Mouse (Mus musculus) heart, adult 11 months (tissue): ENCODE results near the gene Prss8.
A peak's percentile ranks its signal among the peaks of the same experiment; 100 is the strongest.
"Not testable (repeated sequence)": the region's sequence is repeated elsewhere in the genome, so short reads cannot be mapped to it uniquely, and the experiment has no call there.

Experiments used
- DNase-seq: peaks from one replicate; pipeline ENCODE4 v3.0.0; 2022

Gene Prss8

DNA sequence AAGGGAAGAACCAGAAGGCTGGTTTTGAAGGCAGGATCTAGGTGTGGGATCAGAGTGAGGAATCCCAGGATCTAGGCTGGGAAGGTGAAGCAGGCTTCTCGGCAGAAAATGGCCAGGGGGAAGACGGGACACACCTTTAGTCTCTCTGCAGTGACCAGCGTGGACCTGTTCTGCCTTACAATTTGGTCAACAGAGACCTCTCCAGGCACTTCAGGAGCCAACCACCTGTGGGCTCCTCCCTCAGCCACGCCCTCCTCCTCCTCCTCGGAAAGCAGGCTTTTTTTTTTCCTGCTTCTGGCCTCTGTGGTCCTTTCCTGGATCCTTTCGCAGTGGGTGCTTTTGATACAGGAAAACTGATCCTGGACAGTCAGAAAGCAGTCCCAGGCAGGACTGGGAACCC lies at the start of gene Prss8:
Prss8 (minus strand) TSS at position 182 of the 400 bp plus-strand sequence.
- no peak for DNase-seq

DNA sequence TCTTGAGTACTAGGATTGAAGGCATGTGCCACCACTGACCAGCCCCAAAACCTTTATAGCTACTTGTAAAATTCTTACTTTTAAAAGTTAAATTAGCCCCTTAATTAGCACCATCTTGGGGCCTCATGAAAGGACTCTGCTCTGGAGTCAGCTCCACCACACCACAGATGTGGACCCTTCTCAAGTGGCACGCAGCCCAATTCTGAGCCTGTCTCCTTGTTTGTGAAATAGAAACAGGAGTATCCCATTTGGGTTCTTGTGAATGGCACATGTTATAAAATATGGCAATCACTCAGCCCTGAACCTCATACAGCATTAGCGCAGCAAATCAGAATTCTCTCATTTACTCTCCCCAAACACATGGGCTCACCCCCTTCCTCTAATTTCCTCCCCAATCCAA lies 49.0 kb upstream of the Prss8 start:
- no peak for DNase-seq

DNA sequence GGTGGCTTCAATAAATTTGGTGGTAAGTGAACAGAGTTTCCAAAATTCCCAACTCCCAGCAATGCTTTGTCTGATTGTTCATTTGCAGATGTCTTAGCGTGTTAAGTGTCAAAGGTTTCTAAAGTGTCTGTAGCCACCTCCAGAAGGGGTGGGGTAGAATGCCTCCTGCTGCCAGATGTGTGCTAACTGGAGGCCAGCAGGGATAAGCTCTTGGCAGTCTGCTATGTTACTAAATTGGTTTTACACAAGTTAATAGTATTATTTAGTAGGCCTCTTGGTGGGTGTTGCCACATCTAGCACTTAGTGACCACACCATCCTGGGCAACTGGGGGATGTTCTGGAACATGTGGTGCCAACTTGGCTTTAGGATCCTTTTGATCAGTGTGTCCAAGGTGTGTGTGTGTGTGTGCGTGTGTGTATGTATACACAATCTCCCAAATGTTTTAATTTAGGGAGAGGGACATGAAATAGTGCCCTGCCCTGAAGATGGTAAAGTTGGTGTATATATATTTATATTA lies 44.6 kb upstream of the Prss8 start:
- peak; percentile 94 for DNase-seq

DNA sequence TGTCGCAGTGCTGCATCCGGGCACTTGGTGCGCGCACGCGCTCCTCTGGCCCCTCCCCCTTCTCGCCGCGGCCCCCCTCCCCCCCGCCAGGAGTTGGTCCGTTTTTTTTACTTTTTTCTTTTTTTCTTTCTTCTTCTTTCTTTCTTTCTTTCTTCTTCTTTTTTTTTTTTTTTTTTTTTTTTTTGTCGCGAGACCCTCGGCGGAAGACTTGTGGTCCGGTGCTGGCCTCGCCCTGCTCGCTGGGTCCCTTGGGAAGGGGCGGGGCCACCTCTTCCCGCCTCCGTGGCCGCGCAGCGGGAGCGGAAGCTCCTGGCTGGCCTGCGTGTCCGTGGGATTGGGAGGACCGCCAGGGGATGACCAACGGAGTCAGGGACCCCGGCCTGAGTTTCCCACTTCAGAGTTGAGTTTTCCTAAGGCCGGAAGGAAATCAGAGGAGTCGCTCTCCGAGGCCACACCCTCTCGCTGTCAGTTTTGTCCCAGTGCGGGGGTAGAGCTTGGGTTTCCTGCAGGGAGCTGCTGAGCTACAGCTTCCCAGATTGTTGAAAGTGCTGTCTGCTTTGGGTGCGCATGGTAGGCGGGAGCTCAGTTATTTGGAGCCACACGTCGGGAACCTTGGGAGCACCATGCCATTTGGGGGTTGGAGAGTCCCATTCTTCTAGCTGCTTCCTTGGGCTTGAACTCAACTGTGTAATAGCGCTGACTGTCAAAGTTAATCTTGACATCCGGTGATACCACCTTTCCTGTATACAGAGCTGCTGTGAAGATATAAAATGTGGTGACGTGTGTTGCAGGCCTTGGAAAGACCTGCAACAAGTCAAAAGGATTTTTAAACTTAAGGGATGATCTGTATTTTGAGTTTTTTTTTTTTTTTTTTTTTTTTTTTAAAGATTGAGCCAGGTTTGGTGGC lies 38.3 kb upstream of the Prss8 start:
- DNase-seq: peak; percentile 99

GRCm38 (mm10) chr7:127967004-127967921 lies 37.4 kb upstream of the Prss8 start, which contains the start of gene Fus:
Gene Fus, plus strand, starts transcription at chr7:127967457.
- peak; percentile 100 for DNase-seq

- peak; percentile 89 for DNase-seq
Observed at GRCm38 (mm10) chr7:127966371-127966918, 36.5 kb upstream of the Prss8 start.

DNA sequence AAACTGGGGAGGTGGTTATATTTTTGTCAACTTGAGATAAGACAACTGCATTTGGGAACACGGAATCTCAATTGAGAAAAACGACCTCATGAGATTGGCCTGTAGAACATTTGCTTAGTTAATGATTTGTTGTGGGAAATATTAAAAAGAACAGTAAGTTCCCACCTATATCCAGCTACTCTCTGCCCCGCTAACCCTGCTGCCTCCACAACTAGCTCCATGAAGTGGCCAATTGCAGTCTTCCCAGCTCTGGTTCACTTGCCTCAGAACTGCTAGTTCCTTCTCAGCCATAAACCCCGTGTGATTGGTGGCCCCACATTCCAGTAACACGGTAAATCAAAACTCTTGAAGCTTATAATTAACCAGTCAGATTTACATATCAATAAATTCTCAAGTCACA lies 29.5 kb upstream of the Prss8 start:
- peak; percentile 60 for DNase-seq

- DNase-seq: peak; percentile 52
Observed at GRCm38 (mm10) chr7:127952864-127953581, 23.1 kb upstream of the Prss8 start.

DNA sequence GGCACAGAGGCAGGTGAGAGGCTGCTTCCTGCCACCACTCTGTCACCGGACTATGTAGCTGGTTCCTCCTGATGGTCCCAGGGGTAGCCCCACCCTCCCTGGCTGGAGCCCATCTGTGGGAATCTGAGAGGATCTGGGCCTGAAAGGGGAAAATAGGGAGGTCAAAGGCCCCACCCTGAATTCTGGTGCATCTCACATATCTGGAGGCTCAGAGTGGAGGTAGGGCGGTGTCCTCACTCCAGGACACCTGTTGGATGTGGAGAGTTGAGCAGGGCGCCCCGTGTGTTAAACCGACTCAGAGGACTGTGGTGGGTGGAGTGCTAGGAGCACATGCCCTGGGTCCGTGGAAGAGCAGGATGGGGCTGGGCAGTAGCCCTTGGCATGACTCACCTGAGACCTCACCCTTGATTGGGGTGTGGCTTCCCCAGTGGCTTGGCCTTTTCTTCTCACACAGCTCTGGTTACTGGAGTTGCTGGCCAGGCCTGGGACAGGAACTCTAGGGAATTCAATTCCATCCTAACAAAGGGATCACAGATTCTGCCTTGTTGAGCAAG lies 16.6 kb upstream of the Prss8 start, which contains the start of gene Prss36:
Prss36 (minus strand) TSS at position 256 of the 554 bp plus-strand sequence.
- DNase-seq: peak; percentile 84

- DNase-seq: no peak
Observed at GRCm38 (mm10) chr7:127944614-127945013, 14.7 kb upstream of the Prss8 start.

DNA sequence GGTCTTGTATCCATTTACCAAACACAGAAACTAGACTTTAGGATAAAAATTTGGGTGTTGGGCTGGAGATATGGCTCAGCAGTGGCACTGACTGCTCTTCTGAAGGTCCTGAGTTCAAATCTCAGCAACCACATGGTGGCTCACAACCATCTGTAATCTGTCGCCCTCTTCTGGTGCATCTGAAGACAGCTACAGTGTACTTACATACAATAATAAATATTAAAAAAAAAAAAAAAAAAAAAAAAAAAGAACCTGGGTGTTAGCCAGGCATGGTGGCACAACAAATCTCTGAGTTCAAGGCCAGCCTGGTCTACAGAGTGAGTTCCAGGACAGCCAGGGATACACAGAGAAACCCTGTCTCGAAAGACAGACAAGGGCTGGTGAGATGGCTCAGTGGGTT lies 12.2 kb upstream of the Prss8 start:
- not testable (repeated sequence) for DNase-seq

- DNase-seq: peak; percentile 93
Observed at GRCm38 (mm10) chr7:127936216-127936884, 6.4 kb upstream of the Prss8 start.

DNA sequence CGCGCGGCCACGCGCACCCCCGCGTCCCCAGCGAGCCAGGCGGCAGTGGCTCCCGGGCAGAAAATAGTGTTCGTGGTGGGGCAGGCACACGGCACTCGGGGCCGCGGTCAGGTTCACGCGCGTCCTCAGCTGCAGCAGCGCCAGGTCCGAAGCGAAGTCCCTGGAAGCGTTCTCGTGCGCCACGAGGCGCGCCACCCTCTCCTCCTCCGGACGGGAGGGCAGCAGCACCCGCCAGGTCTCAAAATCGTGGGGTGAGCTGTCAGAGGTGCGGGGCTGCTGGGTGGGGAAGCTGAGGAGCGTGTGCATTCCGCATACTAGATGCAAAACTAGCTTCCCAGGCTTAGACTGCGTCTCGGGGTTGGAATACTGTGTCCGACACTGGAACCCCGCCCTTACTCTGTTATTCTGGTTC lies 5.8 kb upstream of the Prss8 start:
- no peak for DNase-seq

GRCm38 (mm10) chr7:127935028-127935722 lies 5.3 kb upstream of the Prss8 start:
- DNase-seq: peak; percentile 100

DNA sequence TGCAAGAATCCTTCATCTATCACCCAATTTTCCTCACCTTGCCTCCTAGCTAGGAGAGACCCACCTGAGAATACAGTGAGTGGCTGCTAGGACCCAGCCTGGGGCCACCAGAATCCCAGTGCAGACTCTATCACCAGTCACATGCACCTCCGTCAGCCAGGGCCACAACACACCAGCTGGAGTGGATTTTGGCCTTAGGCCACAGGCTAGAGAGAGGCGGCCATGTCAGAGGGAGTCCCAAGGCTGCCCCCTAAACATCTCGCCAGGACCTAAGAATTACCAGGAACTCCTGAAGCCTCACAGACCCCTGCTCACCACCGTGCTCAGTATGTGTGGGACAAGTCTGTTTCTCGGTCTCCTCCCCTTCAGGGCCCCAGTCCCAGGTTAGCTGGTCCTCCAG lies 4.2 kb upstream of the Prss8 start:
- peak; percentile 92 for DNase-seq

DNA sequence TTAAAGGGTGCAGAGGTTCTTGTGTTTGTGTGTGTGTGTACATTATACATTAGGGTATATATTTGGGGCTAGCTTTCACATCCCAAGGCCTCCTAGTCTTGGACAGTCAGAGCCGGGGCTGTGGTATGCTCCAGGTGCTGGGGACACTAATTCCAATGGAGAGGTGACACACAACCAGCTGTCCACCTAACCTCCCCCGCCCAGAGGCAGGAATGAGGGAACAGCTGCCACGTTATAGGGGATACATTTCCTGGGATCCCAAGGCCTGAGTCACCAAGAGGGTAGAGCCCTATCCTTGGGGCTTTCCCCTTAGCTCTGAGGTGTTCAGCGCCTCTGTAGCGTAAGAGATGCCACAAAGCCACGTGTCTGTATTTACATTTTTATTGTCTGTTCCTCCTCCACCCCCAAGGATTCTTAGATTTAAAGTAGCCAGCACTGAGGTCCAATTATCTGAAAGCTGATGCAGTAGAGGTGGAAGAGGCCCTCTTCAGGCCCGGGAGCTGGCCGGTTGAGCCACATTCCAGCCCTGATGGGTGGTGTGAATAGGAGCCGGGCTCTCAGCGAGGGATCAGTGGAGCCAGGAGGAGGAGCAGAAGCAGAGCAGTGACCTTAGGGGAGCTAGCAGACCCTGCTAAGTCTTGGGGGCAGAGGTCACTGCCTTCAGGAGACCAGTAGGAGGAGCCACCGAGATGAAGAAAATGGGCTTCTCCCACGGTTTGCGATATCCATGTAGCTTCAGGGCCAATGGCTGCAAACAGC lies 2.5 kb upstream of the Prss8 start:
- no peak for DNase-seq

DNA sequence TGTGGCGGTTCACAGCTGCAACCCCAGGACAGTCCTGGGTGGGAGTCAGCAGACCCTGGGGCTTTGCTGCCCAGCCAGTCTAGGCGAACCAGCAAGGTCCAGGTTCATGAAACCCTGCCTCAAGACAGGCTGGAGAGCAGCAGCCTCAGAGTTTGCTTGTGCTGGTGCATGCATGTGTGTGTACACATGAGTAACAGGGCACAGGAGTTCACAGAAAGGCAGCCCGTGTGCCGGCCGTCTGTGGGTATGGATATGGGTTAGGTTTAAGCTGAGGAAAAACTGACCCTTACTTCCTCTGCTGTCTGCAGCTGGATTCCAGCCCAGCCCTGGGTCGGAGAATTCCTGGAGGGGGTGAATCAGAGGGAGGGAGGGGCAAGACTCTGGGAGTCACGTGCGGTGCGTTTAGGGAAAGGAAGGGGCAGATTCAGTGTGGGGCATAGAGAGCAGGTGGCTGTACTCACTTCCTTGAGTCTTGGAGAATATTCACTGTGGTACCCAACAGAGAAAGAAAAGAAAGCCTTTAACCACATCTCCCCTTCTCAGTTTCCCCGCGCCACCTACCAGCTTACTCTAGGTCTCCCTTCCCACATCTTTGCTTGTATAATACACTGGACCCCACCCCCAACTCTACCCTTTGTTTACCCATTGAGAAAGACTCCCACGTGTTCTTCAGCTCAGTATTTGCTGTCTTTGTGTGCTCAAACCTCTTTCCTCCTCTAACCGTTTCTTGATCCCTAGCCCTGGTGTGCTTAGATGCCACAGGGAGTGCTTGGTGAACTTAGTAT lies 1.6 kb upstream of the Prss8 start:
- DNase-seq: peak; percentile 96

- no peak for DNase-seq
Observed at GRCm38 (mm10) chr7:127930636-127931035, 732 bp upstream of the Prss8 start.

GRCm38 (mm10) chr7:127928596-127928995 lies 1.3 kb downstream of the Prss8 start:
- no peak for DNase-seq
